Mouse (Mus musculus) cerebellum, adult 2 months (tissue): Measurements from ENCODE around the gene Exoc6.

Source experiments
- CTCF ChIP-seq: fragments of 200-500 bp; IDR thresholded peaks from 2 replicates; pipeline ENCODE4 v1.5.1; 2011; ENCODE audit warnings: low read depth, mild to moderate bottlenecking, control low read depth, low read length, moderate library complexity, borderline replicate concordance; ENCODE audit not compliant: insufficient read depth
- POLR2A ChIP-seq: fragments of 200-500 bp; IDR thresholded peaks from 2 replicates; pipeline ENCODE4 v1.6.1; 2011; ENCODE audit warnings: low read length, control low read depth, borderline replicate concordance; ENCODE audit not compliant: insufficient read depth

DNA sequence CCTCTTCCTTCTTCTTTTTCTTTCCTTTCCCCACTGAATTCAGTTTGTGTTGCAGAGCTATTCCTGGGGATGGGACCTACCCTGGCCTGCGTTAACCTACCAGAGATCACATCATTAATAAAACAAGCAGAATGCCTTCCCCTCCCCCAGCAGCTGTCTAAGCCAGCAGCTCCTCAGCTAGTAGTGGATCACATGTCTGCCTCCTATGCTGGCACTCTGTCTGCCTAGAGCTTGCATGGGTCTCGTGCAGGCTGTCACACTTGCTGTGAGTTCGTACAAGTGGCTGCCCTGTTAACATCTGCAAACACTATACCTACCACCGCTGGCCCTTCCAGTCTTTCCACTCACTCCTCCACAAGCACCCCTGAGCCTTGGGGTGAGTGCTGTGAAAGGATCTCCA is 29.4 kb downstream of the Exoc6 start:
- TF ChIP-seq CTCF = no peak
- no peak for TF ChIP-seq POLR2A
